Mouse (Mus musculus) lung, adult 2 months (tissue): Measurements from ENCODE around the gene Hist1h4d.

ENCODE experiments used
- CTCF ChIP-seq: fragments of 200-500 bp; IDR thresholded peaks from 2 replicates; pipeline ENCODE4 v1.5.1; 2011; ENCODE audit warnings: mild to moderate bottlenecking, low read length, control low read depth; ENCODE audit not compliant: insufficient read depth
- POLR2A ChIP-seq: fragments of 200-500 bp; IDR thresholded peaks from 2 replicates; pipeline ENCODE4 v1.6.1; 2011; ENCODE audit warnings: low read depth, mild to moderate bottlenecking, control low read depth, low read length, borderline replicate concordance; ENCODE audit errors: extremely low read depth

DNA sequence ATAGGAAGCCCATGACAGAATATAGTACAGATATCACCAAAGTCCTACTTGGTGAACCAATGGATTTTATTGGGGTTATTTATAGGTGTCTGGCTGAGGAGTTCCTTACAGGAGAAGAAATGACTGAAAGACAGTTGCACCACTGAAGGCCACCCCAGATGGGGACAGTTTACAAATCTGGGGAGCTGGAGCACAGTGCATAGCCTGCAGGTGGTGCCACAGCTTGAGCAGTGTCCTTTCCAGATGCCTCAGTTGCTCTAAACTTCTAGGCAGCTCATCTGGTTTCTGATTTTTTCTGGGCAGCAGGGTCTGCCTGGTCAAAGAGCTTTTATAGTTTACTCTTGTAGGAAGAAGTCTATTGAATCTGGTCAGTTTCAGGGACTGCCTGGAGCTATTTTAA, 28.4 kb downstream of the Hist1h4d start:
- TF ChIP-seq CTCF (no peak), POLR2A (no peak)
